Mouse (Mus musculus): ENCODE data around the gene Nup214. TPM values are rescaled to one million over a fixed set of nuclear protein-coding genes. Genes with fewer than 3 reads are reported as not detected.

Gene Nup214
- total RNA-seq, 1 experiment from 2014 or later, result 59.1 TPM

- DNase-seq, result no peak
Measured at GRCm38 (mm10) chr2:32046009-32046408, 71.8 kb downstream of the Nup214 start.

DNA sequence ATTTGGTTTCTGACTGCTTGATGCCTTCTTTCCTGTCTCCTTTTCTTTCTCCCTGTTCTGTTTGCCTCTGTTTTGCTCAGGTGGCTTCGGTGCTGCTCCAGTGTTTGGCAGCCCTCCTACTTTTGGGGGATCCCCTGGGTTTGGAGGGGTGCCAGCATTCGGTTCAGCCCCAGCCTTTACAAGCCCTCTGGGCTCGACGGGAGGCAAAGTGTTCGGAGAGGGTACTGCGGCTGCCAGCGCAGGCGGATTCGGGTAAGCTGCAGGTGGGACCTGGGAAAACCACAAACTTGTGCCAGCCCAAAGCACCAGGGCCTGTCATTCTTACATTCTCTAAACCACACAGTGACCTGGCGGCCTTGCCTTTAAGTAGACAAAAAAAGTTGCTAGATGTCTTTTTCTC lies 73.1 kb downstream of the Nup214 start:
- no peak for DNase-seq

- DNase-seq, result no peak
Measured at GRCm38 (mm10) chr2:32051791-32052190, 77.6 kb downstream of the Nup214 start.

DNA sequence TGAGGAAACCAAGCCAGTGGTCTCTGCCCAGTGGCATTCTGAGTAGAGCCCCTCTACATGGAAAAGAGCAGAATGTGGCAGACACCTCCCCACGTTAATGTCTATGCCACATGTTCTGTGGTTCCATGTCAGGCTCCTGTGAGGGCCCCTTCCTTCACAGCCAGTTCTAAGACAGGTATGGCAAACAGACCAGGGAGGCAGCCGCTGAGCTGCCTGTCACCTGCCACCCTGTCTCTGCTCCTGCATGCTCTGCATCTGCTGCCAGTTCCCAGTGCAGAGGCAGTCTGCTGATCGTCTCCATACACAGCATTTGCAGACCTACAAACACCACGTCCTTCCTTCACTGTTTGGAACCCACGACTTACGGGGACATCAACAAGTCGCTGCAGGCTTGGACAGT lies 78.2 kb downstream of the Nup214 start:
- no peak for DNase-seq

DNA sequence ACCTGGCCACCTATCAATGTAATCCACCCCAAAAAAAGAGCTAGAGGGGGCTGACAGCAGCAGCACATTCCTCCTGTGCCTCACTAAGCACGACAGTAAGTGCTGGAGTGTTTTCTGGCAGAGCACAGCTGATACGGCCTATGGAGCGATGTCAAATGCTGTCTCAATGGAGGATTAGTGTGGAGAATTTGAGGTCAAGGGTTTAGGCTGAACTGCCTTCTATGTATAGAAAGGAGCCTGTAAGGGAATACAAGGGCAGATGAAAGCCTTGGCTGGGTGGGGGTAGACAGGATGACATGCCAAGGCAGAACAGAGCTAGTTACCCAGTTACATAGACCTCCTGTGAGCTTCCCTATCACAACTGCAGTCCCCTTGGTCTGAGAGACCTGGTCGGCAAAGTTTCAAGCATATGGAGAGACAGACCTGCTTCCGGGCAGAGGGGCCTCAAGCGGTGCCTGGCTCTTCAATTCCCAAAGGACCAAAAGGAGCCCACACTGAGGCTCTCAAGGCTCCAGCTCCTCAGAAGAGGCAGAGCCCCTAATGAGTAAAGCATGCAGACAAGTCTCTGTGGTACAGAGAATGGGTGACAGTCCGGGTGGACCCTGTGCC lies 81.2 kb downstream of the Nup214 start:
- DNase-seq, result no peak

- no peak for DNase-seq
Measured at GRCm38 (mm10) chr2:32056524-32056923, 82.3 kb downstream of the Nup214 start.

- DNase-seq, result no peak
Measured at GRCm38 (mm10) chr2:32057360-32057759, 83.1 kb downstream of the Nup214 start.

DNA sequence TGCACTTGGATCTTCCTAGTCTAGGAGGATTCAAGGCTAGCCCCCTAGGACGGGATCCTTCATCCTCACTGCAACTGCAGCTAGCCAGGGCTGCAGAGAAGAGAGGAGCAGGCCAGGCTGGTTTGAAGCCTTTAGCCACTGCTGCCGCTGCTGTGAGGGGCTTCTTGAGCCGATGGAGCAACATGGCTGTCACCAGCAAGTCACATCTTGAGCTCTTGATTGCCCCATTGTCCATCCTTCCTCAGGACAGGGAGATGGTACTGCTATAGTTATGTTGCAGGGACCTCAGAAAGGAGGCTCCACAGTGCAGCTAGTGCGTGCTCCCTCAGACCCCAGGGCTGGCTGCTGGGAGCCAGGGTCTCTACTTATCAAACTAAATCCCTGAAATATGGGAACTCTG lies 83.6 kb downstream of the Nup214 start:
- no peak for DNase-seq

GRCm38 (mm10) chr2:32058241-32058640 lies 84.0 kb downstream of the Nup214 start:
- no peak for DNase-seq

- no peak for DNase-seq
Measured at GRCm38 (mm10) chr2:32058716-32059115, 84.5 kb downstream of the Nup214 start.

GRCm38 (mm10) chr2:32059613-32060012 lies 85.4 kb downstream of the Nup214 start:
- no peak for DNase-seq

GRCm38 (mm10) chr2:32060228-32060805 lies 86.1 kb downstream of the Nup214 start:
- DNase-seq, result no peak

- no peak for DNase-seq
Measured at GRCm38 (mm10) chr2:32061189-32061588, 87.0 kb downstream of the Nup214 start.

- DNase-seq, result no peak
Measured at GRCm38 (mm10) chr2:32061722-32062505, 87.7 kb downstream of the Nup214 start.

GRCm38 (mm10) chr2:32062626-32063410 lies 88.6 kb downstream of the Nup214 start:
- DNase-seq, result no peak

DNA sequence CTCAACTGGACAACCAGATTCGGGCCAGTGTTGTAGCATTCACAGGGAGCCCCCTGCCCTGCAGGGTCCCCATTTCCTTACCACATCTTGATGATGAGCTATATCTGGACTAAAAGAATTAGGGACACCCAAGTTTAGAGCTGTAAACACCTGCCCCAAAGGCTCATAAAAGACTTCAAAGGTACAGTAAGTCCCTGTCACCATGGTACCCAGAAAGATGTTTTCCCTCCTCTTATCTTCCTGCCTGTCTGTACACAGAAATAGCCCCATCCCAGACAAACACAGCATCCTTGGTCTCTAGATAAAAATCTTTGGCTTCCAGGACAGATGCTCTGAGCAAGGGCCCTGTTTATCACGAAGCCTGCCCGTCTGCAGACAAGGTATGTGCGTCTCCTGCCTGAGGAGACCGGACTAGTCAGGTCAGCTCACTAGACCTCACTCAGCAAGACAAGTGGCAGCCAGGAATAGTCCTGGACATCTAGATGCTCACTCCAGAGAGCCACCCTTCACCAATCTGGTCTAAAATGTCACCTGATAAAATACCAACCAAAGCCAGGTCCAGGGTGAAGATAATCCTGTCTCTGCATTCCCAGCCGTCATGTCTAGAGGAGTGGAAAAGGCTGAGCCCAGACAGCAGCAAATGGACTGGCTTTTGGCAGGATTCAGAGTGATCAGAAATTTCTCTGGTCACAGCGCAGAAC lies 89.4 kb downstream of the Nup214 start:
- no peak for DNase-seq

- no peak for DNase-seq
Measured at GRCm38 (mm10) chr2:32064913-32065312, 90.7 kb downstream of the Nup214 start.

- no peak for DNase-seq
Measured at GRCm38 (mm10) chr2:32065371-32065791, 91.1 kb downstream of the Nup214 start.

- DNase-seq, result peak; percentile 51
Measured at GRCm38 (mm10) chr2:32066005-32066404, 91.8 kb downstream of the Nup214 start.

DNA sequence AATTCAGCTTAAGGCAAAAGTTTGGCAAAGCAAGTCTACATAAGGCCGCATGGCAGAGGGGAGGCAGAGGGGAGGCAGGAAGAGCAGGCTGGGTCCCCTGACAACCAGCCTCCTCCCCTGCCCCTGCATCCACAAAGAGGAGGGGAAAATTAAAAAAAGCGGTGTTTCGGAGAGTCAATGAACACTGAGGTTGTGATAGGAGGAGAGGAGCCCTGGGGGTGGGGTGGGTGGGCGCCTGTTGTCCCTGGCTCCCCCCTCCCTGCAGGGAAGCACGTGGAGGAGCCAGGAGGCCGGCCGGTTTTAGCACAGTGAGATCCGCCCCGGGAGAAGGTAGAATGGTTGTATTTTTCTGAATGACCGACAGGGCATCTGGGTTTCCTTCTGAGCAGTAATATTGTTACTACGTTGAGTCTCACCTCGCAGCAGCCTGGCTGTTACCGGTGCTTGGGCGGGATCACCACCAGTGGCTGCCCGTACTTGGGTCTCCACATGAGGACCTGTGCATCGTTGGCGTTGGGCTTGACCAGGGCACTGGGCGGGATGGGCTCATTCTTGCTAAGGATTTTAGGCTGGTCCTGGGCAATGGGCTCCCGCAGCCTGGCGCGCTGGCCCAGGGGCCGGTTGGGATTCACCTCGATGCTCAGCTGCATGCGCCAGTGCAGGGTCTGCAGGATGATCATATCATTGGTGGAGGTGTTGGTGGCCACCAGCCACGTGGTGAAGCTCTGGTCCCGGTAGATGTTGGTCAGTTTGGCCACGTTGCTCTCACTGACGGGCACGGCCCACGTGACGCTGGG lies 94.8 kb downstream of the Nup214 start:
- DNase-seq, result no peak

GRCm38 (mm10) chr2:32070747-32071146 lies 96.5 kb downstream of the Nup214 start:
- no peak for DNase-seq
